Mouse (Mus musculus) intestine, postnatal 0 days (tissue): Measurements from ENCODE around the gene Orai2. TPM values are rescaled to one million over a fixed set of nuclear protein-coding genes. Genes with fewer than 3 reads are reported as not detected.
"Not testable (repeated sequence)": the region's sequence is repeated elsewhere in the genome, so short reads cannot be mapped to it uniquely, and the experiment has no call there.

Source experiments
- ATAC-seq: fragments of 200-750 bp; cut with Nextera tagmentation; 2 replicates; pipeline ENCODE4 v1.8.0; 2017; ENCODE audit warnings: mild to moderate bottlenecking, moderate TSS enrichment, moderate library complexity
- H3K27ac ChIP-seq: fragments of 300-500 bp; sonication (generic); 2 replicates; pipeline ENCODE4 v1.5.1; 2014; ENCODE audit warnings: mild to moderate bottlenecking, low read depth, low read length, moderate library complexity
- H3K27me3 ChIP-seq: fragments of 300-500 bp; sonication (generic); replicated peaks from 2 replicates; pipeline ENCODE4 v1.6.1; 2014; ENCODE audit warnings: low read length, mixed read lengths; ENCODE audit not compliant: control insufficient read depth, insufficient read depth
- H3K36me3 ChIP-seq: fragments of 300-500 bp; sonication (generic); 2 replicates; pipeline ENCODE4 v1.6.1; 2014; ENCODE audit warnings: mild to moderate bottlenecking, moderate library complexity; ENCODE audit not compliant: control insufficient read depth, insufficient read depth
- H3K4me1 ChIP-seq: fragments of 300-500 bp; sonication (generic); replicated peaks from 2 replicates; pipeline ENCODE4 v1.6.1; 2014; ENCODE audit warnings: antibody characterized with exemption, low read length, mixed read lengths; ENCODE audit not compliant: control insufficient read depth, insufficient read depth
- H3K4me2 ChIP-seq: fragments of 300-500 bp; sonication (generic); replicated peaks from 2 replicates; pipeline ENCODE4 v1.6.1; 2014; ENCODE audit warnings: low read depth, mild to moderate bottlenecking, moderate library complexity
- H3K4me3 ChIP-seq: fragments of 300-500 bp; sonication (generic); 2 replicates; pipeline ENCODE4 v1.5.1; 2014; ENCODE audit warnings: low read depth, low read length
- H3K9ac ChIP-seq: fragments of 300-500 bp; sonication (generic); 2 replicates; pipeline ENCODE4 v1.6.1; 2014; ENCODE audit warnings: mild to moderate bottlenecking, low read depth, low read length
- H3K9me3 ChIP-seq: fragments of 300-500 bp; sonication (generic); 2 replicates; pipeline ENCODE4 v1.6.1; 2016; ENCODE audit warnings: mixed run types; ENCODE audit not compliant: control insufficient read depth
- CTCF ChIP-seq: sonication (generic); IDR thresholded peaks from 2 replicates; pipeline ENCODE4 v1.5.1; 2016; ENCODE audit warnings: low read depth, mild to moderate bottlenecking, control low read depth, antibody characterized with exemption, moderate library complexity
- WGBS: fragments of 180-500 bp; shearing (Covaris S2); extraction: QIAGEN DNeasy Blood & Tissue Kit; methylation state at CpG from one replicate; pipeline ENCODE4 v1.1.7; 2014; 5-methylcytosine and 5-hydroxymethylcytosine counted together
- polyA plus RNA-seq: library from polyadenylated mRNA; unstranded; fragments of >200 nt; fragmentation: Nextera tagmentation; extraction: Ambion mirVana; gene quantifications from 2 replicates; pipeline ENCODE4 v1.2.1, GENCODE M21; 2015

The Orai2 gene
- polyA plus RNA-seq, 1 experiment from 2014 or later: 4.3 TPM

DNA sequence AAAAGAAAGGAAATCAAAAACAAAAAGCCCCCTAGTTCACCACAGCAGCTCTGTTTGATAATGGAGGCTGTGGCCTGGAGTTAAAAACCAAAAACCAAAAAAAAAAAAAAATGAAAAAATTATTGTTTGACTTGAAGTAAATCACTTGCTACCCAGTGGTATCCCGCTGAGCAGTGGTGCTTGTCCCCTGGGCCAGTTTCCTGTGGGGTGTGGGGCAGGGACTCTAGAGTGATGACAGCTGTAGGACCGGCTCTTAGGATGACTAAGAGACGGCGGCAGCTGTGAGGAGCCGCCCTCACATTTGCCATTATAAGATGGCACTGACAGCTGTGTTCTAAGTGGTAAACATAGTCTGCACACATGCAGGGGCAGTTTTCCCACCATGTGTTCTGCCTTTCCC lies 15.1 kb downstream of the Orai2 start:
- Histone ChIP-seq H3K4me1 (no peaks in the 10 kb centered on the region), H3K27me3 (no peaks in the 10 kb centered on the region), H3K36me3 (peaks cover 1% of the 10 kb centered on the region; the same call in 1 of the 2 replicates), H3K4me2 (no peak overlapping the region), H3K27ac (no peak overlapping the region), H3K4me3 (no peak overlapping the region), H3K9me3 (no peaks in the 10 kb centered on the region), H3K9ac (no peak overlapping the region)
- no peak for ATAC-seq
- no peak for TF ChIP-seq CTCF
- WGBS: 75% methylated on average over 5 of the region's 5 CpGs

DNA sequence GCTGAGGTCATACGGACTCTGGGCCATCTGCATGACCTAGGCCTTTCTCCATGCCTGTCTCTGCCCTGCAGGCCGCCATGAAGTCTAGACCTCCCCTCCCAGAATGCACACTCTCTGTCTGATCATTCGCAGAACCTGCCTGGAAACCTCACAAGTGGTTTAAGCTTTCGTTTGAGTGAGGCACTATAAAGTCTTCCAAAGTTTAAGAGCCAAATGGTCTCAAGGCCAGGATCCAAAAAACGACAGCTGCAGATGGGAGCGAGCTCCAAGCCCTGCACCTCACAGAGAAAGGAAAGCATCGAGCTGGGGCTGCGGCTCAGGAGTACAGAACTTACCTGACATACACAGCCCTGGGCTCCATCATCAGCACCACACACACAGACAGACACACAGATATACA lies 18.1 kb downstream of the Orai2 start:
- Histone ChIP-seq H3K27ac (no peak overlapping the region), H3K9me3 (no peaks in the 10 kb centered on the region), H3K4me1 (no peaks in the 10 kb centered on the region), H3K36me3 (no peaks in the 10 kb centered on the region), H3K4me2 (no peak overlapping the region), H3K9ac (no peak overlapping the region), H3K27me3 (no peaks in the 10 kb centered on the region), H3K4me3 (no peak overlapping the region)
- no peak for ATAC-seq
- no peak for TF ChIP-seq CTCF
- WGBS: 67% methylated on average over 8 of the region's 8 CpGs

DNA sequence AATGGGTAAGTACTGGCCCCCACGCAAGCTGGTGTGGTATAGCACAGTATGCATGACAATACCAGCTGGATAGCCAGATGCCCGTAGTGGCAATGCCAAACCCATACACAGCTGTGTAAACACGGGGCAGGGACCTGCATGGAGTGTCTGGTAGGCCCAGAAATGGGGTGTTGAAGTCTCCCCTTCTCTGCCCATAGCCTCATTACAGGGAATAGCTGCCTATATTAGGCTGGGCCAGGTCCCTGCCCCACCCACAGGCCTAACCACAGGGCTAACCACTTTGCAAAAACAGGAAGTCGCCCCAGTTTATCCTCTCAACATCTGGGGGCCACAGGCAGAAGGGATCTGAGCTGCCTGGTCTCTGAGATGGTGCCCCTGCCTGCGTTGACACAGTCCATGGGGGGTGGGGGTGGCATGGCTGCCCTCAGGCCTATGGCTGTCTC lies 21.4 kb downstream of the Orai2 start:
- H3K4me3 ChIP-seq, H3K9me3 ChIP-seq: not testable (repeated sequence)
- 70% methylated on average over 5 of the region's 5 CpGs for WGBS

DNA sequence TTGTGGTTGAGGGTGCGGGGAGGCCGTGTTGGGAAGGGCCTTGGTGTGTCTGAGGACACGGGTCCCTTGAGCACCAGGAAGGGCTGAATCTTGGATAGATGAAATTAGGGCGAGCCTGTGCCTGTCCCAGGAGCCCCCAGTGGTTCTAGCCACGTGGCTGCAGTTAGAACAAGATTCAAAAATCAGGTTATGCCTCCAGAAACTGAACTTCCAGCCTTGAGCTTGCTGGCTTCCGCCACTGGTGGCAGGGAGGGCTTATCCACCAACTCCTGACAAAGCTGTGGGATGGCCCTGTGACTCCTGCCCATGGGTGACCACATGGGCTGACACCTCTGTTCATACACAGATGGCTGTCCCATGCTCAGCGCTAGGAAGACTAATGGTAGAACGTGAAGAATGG lies 22.8 kb downstream of the Orai2 start:
- WGBS: 71% methylated on average over 8 of the region's 8 CpGs

More for the DNA sequence above, 21.4 kb downstream of the Orai2 start:
- not testable (repeated sequence) for H3K4me1 ChIP-seq, H3K27me3 ChIP-seq, ATAC-seq, H3K36me3 ChIP-seq, H3K4me2 ChIP-seq, H3K9ac ChIP-seq, H3K27ac ChIP-seq

DNA sequence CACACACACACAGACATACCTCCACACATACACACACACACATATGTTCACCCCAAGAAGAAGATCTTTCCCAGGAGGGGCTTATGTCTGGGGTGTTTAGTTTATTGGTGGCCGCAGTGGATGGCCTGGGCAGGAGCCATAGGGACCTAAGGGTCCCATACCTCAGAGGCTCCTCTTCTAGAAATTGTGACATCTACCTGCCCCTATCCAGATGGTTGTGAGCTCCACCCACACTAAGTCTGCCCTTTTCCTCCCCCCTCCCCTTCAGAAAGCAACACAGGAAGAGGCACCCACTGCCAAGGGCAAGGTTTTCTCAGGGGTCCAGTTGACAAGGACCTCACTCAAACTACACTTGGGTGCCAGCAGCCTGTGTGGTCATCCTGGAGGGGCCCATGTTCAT lies 23.6 kb downstream of the Orai2 start:
- no peaks in the 10 kb centered on the region for H3K9me3 ChIP-seq
- no peaks in the 10 kb centered on the region for H3K27me3 ChIP-seq
- no peak overlapping the region for H3K27ac ChIP-seq
- 94% methylated on average over 1 of the region's 1 CpGs for WGBS
- H3K4me1 ChIP-seq: no peaks in the 10 kb centered on the region
- no peak overlapping the region for H3K9ac ChIP-seq
- no peak overlapping the region for H3K4me3 ChIP-seq
- ATAC-seq: no peak
- H3K36me3 ChIP-seq: peaks cover 5% of the 10 kb centered on the region; the same call in 1 of the 2 replicates
- no peak overlapping the region for H3K4me2 ChIP-seq
- no peak for TF ChIP-seq CTCF

More for the DNA sequence above, 22.8 kb downstream of the Orai2 start:
- Histone ChIP-seq H3K9me3 (no peaks in the 10 kb centered on the region), H3K9ac (no peak overlapping the region), H3K4me2 (no peak overlapping the region), H3K36me3 (no peaks in the 10 kb centered on the region), H3K4me1 (no peaks in the 10 kb centered on the region), H3K27ac (no peak overlapping the region), H3K27me3 (no peaks in the 10 kb centered on the region), H3K4me3 (no peak overlapping the region)
- no peak for ATAC-seq
- no peak for TF ChIP-seq CTCF

DNA sequence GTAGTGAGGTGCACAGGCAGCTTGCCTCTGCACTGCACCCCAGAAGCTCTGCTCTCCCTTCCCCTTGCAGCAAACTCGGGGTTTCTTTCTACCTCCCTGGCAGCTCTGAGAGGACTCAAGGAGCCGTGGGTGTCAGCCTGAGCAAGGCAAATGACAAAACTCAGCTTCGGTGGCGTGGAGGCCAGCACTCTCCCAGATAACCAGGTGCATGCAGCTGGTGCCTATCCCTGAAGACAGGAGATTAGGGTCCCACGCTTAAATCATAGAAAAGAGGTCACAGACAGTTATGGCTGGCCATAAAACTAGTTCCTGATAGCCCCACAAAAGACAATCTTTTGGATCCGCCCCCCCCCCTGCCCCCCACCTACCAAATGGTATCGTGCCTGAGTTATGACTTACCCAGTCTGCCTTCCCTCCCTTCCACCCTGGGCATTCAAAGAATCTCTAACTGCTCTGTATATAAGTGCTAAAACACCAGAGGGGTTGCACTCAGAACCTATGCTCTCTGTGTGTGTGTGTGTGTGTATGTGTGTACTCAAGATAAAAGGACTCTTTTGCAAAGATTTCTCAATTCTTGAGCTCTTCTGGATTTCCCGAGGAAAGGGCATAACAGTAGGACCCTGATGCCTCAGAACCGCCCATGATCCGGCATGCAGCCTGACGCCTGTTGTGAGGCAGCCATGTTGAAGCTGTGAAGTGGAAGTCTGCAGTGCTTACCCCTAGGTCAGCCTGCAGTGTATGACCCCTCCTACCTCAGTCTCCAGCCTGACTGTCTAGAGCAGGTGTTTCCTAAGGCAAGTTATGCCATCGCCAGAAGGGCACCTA lies 25.7 kb downstream of the Orai2 start:
- no peak overlapping the region for H3K4me3 ChIP-seq
- ATAC-seq: no peak
- peaks cover 26% of the 10 kb centered on the region for H3K36me3 ChIP-seq
- H3K27me3 ChIP-seq: no peaks in the 10 kb centered on the region
- no peak overlapping the region for H3K4me2 ChIP-seq
- WGBS: 32% methylated on average over 12 of the region's 12 CpGs
- no peak for TF ChIP-seq CTCF
- H3K27ac ChIP-seq: no peak overlapping the region
- no peaks in the 10 kb centered on the region for H3K9me3 ChIP-seq
- H3K9ac ChIP-seq: no peak overlapping the region
- no peaks in the 10 kb centered on the region for H3K4me1 ChIP-seq
